Mouse (Mus musculus) forebrain, postnatal 0 days (tissue): ENCODE measurements around the gene Cpne7. TPM values are rescaled to one million over a fixed set of nuclear protein-coding genes. Genes with fewer than 3 reads are reported as not detected.
"Not testable (repeated sequence)": the region's sequence is repeated elsewhere in the genome, so short reads cannot be mapped to it uniquely, and the experiment has no call there.

Experiments
- ATAC-seq: fragments of 200-750 bp; cut with Nextera tagmentation; 2 replicates; pipeline ENCODE4 v1.8.0; 2017; ENCODE audit warnings: mild to moderate bottlenecking, moderate library complexity
- DNase-seq: peaks from one replicate; pipeline ENCODE4 v3.0.0-alpha.2; 2015
- H3K27ac ChIP-seq: fragments of 300-500 bp; sonication (generic); 2 replicates; pipeline ENCODE4 v1.5.1; 2014; ENCODE audit warnings: low read depth, mild to moderate bottlenecking, antibody characterized with exemption, low read length, moderate library complexity, mixed read lengths
- H3K27me3 ChIP-seq: fragments of 300-500 bp; sonication (generic); 2 replicates; pipeline ENCODE4 v1.6.1; 2014; ENCODE audit warnings: mild to moderate bottlenecking, low read length, mixed read lengths; ENCODE audit not compliant: insufficient read depth
- H3K36me3 ChIP-seq: fragments of 300-500 bp; sonication (generic); 2 replicates; pipeline ENCODE4 v1.6.1; 2014; ENCODE audit warnings: mild to moderate bottlenecking, moderate library complexity; ENCODE audit not compliant: insufficient read depth
- H3K4me1 ChIP-seq: fragments of 300-500 bp; sonication (generic); 2 replicates; pipeline ENCODE4 v1.6.1; 2014; ENCODE audit warnings: antibody characterized with exemption; ENCODE audit not compliant: insufficient read depth
- H3K4me2 ChIP-seq: fragments of 300-500 bp; sonication (generic); 2 replicates; pipeline ENCODE4 v1.6.1; 2014; ENCODE audit warnings: low read depth, mild to moderate bottlenecking, moderate library complexity
- H3K4me3 ChIP-seq: fragments of 300-500 bp; sonication (generic); 2 replicates; pipeline ENCODE4 v1.5.1; 2014; ENCODE audit warnings: low read depth, low read length, mixed read lengths
- H3K9ac ChIP-seq: fragments of 300-500 bp; sonication (generic); 2 replicates; pipeline ENCODE4 v1.6.1; 2014; ENCODE audit warnings: mild to moderate bottlenecking
- H3K9me3 ChIP-seq: fragments of 300-500 bp; sonication (generic); 2 replicates; pipeline ENCODE4 v1.6.1; 2016; ENCODE audit warnings: low read length
- CTCF ChIP-seq: sonication (generic); IDR thresholded peaks from 2 replicates; pipeline ENCODE4 v1.5.1; 2016; ENCODE audit warnings: antibody characterized with exemption, control low read depth, low read depth
- WGBS: fragments of 180-500 bp; shearing (Covaris S2); extraction: QIAGEN DNeasy Blood & Tissue Kit; methylation state at CpG from one replicate; pipeline ENCODE4 v1.1.7; 2014; 5-methylcytosine and 5-hydroxymethylcytosine counted together
- polyA plus RNA-seq: library from polyadenylated mRNA; unstranded; fragments of >200 nt; fragmentation: Nextera tagmentation; extraction: Ambion mirVana; gene quantifications from 2 replicates; pipeline ENCODE4 v1.2.1, GENCODE M21; 2015
- total RNA-seq: library from RNA; depleted of rRNA; stranded (reverse); fragments of >200 nt; gene quantifications from 2 replicates; pipeline ENCODE4 v1.2.3, GENCODE M21; 2014

The Cpne7 gene
- total and polyA plus RNA-seq, 2 experiments from 2014 or later, result 25.0 to 32.6 TPM

GRCm38 (mm10) chr8:123097786-123098584 lies 19.2 kb upstream of the Cpne7 start:
- Histone ChIP-seq H3K36me3 (peaks cover 36% of the 10 kb centered on the region), H3K9me3 (no peaks in the 10 kb centered on the region), H3K27me3 (no peaks in the 10 kb centered on the region), H3K27ac (no peak overlapping the region), H3K4me2 (no peak overlapping the region), H3K4me1 (no peaks in the 10 kb centered on the region), H3K4me3 (no peak overlapping the region), H3K9ac (no peak overlapping the region)
- ATAC-seq (peak; percentile 25), DNase-seq (no peak)
- TF ChIP-seq CTCF, result peak; percentile 32; the same call in 1 of the 2 replicates
- 72% methylated on average over 12 of the region's 12 CpGs for WGBS

GRCm38 (mm10) chr8:123100288-123100687 lies 16.9 kb upstream of the Cpne7 start:
- H3K4me2 ChIP-seq, result no peak overlapping the region
- ATAC-seq (no peak), DNase-seq (no peak)
- H3K4me3 ChIP-seq, result no peak overlapping the region
- no peak overlapping the region for H3K9ac ChIP-seq
- TF ChIP-seq CTCF, result no peak
- WGBS, result 56% methylated on average over 8 of the region's 8 CpGs
- H3K27ac ChIP-seq, result no peak overlapping the region
- no peaks in the 10 kb centered on the region for H3K9me3 ChIP-seq
- no peaks in the 10 kb centered on the region for H3K27me3 ChIP-seq
- 0 out of 2 replicates have a peak, but pooled peaks cover 7% of the 10 kb centered on the region for H3K4me1 ChIP-seq
- H3K36me3 ChIP-seq, result peaks cover 33% of the 10 kb centered on the region

GRCm38 (mm10) chr8:123101244-123101643 lies 15.9 kb upstream of the Cpne7 start:
- H3K4me3 ChIP-seq, result no peak overlapping the region
- H3K27ac ChIP-seq, result no peak overlapping the region
- ATAC-seq (no peak), DNase-seq (no peak)
- H3K36me3 ChIP-seq, result peaks cover 32% of the 10 kb centered on the region
- H3K4me2 ChIP-seq, result no peak overlapping the region
- 82% methylated on average over 4 of the region's 4 CpGs for WGBS
- H3K9ac ChIP-seq, result no peak overlapping the region
- 0 out of 2 replicates have a peak, but pooled peaks cover 7% of the 10 kb centered on the region for H3K4me1 ChIP-seq
- no peaks in the 10 kb centered on the region for H3K9me3 ChIP-seq
- H3K27me3 ChIP-seq, result no peaks in the 10 kb centered on the region
- TF ChIP-seq CTCF, result peak; percentile 14; the same call in 1 of the 2 replicates

GRCm38 (mm10) chr8:123101735-123102685 lies 15.2 kb upstream of the Cpne7 start, which contains the start of gene Rpl13:
Gene Rpl13, plus strand, starts transcription at chr8:123102350.
- 0 out of 2 replicates have a peak, but pooled peaks cover 7% of the 10 kb centered on the region for H3K4me1 ChIP-seq
- H3K4me3 ChIP-seq, result peak within 1 kb of the TSS; percentile 62
- peak within 1 kb of the TSS; percentile 86 for H3K9ac ChIP-seq
- no peaks in the 10 kb centered on the region for H3K9me3 ChIP-seq
- DNase-seq, result peak; percentile 97
- H3K36me3 ChIP-seq, result peaks cover 32% of the 10 kb centered on the region
- ATAC-seq, result peak; percentile 95
- WGBS, result 2% methylated on average over 54 of the region's 56 CpGs
- peak within 1 kb of the TSS; percentile 91 for H3K27ac ChIP-seq
- no peak for TF ChIP-seq CTCF
- peak within 1 kb of the TSS; percentile 67 for H3K4me2 ChIP-seq
- no peaks in the 10 kb centered on the region for H3K27me3 ChIP-seq

- Histone ChIP-seq H3K4me3 (peak overlapping the region; percentile 62), H3K4me2 (peak overlapping the region; percentile 67), H3K27ac (peak overlapping the region; percentile 91), H3K9ac (peak overlapping the region; percentile 86), H3K36me3 (peaks cover 26% of the 10 kb centered on the region)
- not testable (repeated sequence) for DNase-seq, H3K9me3 ChIP-seq, H3K27me3 ChIP-seq, ATAC-seq, H3K4me1 ChIP-seq
- under 1% methylated on average over 22 of the region's 26 CpGs for WGBS
Observed at GRCm38 (mm10) chr8:123102855-123103254, 14.3 kb upstream of the Cpne7 start.

- TF ChIP-seq CTCF, result no peak
- H3K4me2 ChIP-seq, result peak overlapping the region; percentile 67
- H3K27me3 ChIP-seq, result no peaks in the 10 kb centered on the region
- ATAC-seq (no peak), DNase-seq (no peak)
- WGBS, result 16% methylated on average over 14 of the region's 15 CpGs
- no peaks in the 10 kb centered on the region for H3K9me3 ChIP-seq
- 0 out of 2 replicates have a peak, but pooled peaks cover 7% of the 10 kb centered on the region for H3K4me1 ChIP-seq
- no peak overlapping the region for H3K27ac ChIP-seq
- H3K36me3 ChIP-seq, result peaks cover 22% of the 10 kb centered on the region
- peak overlapping the region; percentile 62 for H3K4me3 ChIP-seq
- peak overlapping the region; percentile 86 for H3K9ac ChIP-seq
Observed at GRCm38 (mm10) chr8:123103285-123103684, 13.9 kb upstream of the Cpne7 start.
